Mouse (Mus musculus): ENCODE results near the gene Cd300lb. TPM values are rescaled to one million over a fixed set of nuclear protein-coding genes. Genes with fewer than 3 reads are reported as not detected.
A peak's percentile ranks its signal among the peaks of the same experiment; 100 is the strongest.

Cd300lb gene
- polyA plus RNA-seq, 1 experiment from 2014 or later = not detected

- H3K4me2 ChIP-seq = no peak overlapping the region
- no peak for ATAC-seq (ENCODE audit: low FRiP score)
- no peaks in the 10 kb centered on the region for H3K36me3 ChIP-seq (replicated peaks)
- no peak overlapping the region for H3K27ac ChIP-seq
- H3K27me3 ChIP-seq = 0 out of 2 replicates have a peak, but pooled peaks cover under 1% of the 10 kb centered on the region
- no peak overlapping the region for H3K4me3 ChIP-seq (replicated peaks)
- H3K9me3 ChIP-seq = no peaks in the 10 kb centered on the region
- H3K9ac ChIP-seq = no peak overlapping the region
- peaks cover 11% of the 10 kb centered on the region for H3K4me1 ChIP-seq
Observed at GRCm38 (mm10) chr11:114880185-114880584, 54.0 kb downstream of the Cd300lb start.

GRCm38 (mm10) chr11:114879666-114880065 is 54.5 kb downstream of the Cd300lb start:
- no peak overlapping the region for H3K4me3 ChIP-seq (replicated peaks)
- no peak overlapping the region for H3K27ac ChIP-seq
- no peak for ATAC-seq (ENCODE audit: low FRiP score)
- no peaks in the 10 kb centered on the region for H3K9me3 ChIP-seq
- WGBS = 77% methylated on average over 2 of the region's 2 CpGs
- H3K4me2 ChIP-seq = no peak overlapping the region
- H3K36me3 ChIP-seq (replicated peaks) = no peaks in the 10 kb centered on the region
- no peak overlapping the region for H3K9ac ChIP-seq
- H3K4me1 ChIP-seq = peaks cover 15% of the 10 kb centered on the region
- H3K27me3 ChIP-seq = no peaks in the 10 kb centered on the region

- no peaks in the 10 kb centered on the region for H3K36me3 ChIP-seq (replicated peaks)
- WGBS = 57% methylated on average over 3 of the region's 3 CpGs
- no peaks in the 10 kb centered on the region for H3K9me3 ChIP-seq
- no peak overlapping the region for H3K9ac ChIP-seq
- no peak overlapping the region for H3K4me2 ChIP-seq
- H3K4me1 ChIP-seq = peaks cover 27% of the 10 kb centered on the region
- H3K27ac ChIP-seq = no peak overlapping the region
- no peaks in the 10 kb centered on the region for H3K27me3 ChIP-seq
- no peak for ATAC-seq (ENCODE audit: low FRiP score)
- H3K4me3 ChIP-seq (replicated peaks) = no peak overlapping the region
Observed at GRCm38 (mm10) chr11:114877145-114877544, 57.0 kb downstream of the Cd300lb start.

DNA sequence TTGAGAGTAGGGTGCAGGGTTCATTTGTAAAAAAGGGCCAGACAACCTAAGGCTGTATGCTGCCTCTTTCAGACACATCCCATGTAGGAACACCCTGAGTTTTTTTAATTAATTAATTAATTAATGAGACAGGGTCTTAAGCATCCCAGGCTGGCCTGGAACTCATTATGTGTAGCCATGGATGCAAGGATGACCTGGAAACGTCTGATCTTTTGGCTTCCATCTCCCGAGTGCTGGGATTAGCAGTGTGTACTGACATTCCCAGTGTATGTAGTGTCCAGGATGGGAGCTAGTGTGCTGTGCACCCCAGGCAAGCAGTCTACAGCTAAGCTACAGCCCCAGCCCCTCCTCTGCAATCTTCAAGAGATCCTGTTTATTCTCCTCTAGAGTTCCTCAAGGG is 57.6 kb downstream of the Cd300lb start:
- Histone ChIP-seq H3K27me3 (no peaks in the 10 kb centered on the region), H3K9ac (no peak overlapping the region), H3K4me3 (replicated peaks) (no peak overlapping the region), H3K4me1 (peaks cover 27% of the 10 kb centered on the region), H3K36me3 (replicated peaks) (no peaks in the 10 kb centered on the region), H3K27ac (no peak overlapping the region), H3K9me3 (no peaks in the 10 kb centered on the region), H3K4me2 (no peak overlapping the region)
- no peak for ATAC-seq (ENCODE audit: low FRiP score)
- 42% methylated on average over 2 of the region's 2 CpGs for WGBS

DNA sequence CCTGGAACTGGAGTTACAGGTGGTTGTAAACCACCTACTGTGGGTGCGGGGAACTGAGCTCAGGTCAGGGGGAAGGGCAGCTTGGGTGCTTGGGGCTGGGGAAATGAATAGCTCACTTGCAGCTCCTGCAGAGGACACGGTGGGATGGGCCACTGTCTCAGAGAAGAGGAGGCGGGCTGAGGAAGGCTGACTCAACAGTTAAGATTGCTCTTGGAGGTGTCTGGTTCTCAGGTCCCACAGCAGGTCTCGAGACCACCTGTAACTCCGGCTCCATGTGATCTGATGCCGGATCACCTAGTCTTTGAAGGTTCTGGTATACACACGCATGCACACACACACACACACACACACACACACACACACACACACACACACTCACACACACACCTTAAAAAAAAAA is 58.0 kb downstream of the Cd300lb start:
- Histone ChIP-seq H3K4me2 (no peak overlapping the region), H3K27ac (no peak overlapping the region), H3K4me1 (peaks cover 27% of the 10 kb centered on the region), H3K9me3 (no peaks in the 10 kb centered on the region), H3K9ac (no peak overlapping the region), H3K36me3 (replicated peaks) (no peaks in the 10 kb centered on the region), H3K27me3 (no peaks in the 10 kb centered on the region), H3K4me3 (replicated peaks) (no peak overlapping the region)
- 56% methylated on average over 7 of the region's 7 CpGs for WGBS
- no peak for ATAC-seq (ENCODE audit: low FRiP score)

DNA sequence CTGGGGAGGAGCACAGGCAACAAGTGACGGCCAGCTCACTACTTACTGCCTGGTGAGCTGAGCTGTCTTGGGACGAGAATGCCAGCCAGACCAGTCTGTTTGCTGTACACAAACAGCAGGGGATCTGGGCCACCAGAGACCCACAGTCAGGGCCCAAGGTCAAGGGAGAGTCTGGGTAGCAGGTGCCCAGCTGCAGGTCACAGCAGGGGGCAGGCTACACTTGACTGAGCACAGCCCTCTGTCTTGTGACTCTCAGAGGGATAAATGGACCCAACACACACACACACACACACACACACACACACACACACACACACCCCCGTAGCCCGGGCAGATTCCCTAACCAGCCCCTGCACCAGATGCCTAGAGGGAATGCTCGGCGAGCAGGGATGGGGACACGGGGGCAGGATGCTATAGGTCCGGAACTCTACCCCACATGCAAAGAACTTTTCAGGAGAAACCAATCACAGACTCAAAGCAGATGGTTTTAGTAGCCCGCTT is 58.8 kb downstream of the Cd300lb start:
- Histone ChIP-seq H3K27me3 (no peaks in the 10 kb centered on the region), H3K27ac (no peak overlapping the region), H3K4me3 (replicated peaks) (no peak overlapping the region), H3K4me1 (peaks cover 27% of the 10 kb centered on the region), H3K36me3 (replicated peaks) (no peaks in the 10 kb centered on the region), H3K9me3 (no peaks in the 10 kb centered on the region), H3K4me2 (no peak overlapping the region), H3K9ac (no peak overlapping the region)
- 21% methylated on average over 9 of the region's 9 CpGs for WGBS
- no peak for ATAC-seq (ENCODE audit: low FRiP score)

GRCm38 (mm10) chr11:114874226-114875145 is 59.7 kb downstream of the Cd300lb start:
- H3K36me3 ChIP-seq (replicated peaks) = no peaks in the 10 kb centered on the region
- H3K9me3 ChIP-seq = no peaks in the 10 kb centered on the region

DNA sequence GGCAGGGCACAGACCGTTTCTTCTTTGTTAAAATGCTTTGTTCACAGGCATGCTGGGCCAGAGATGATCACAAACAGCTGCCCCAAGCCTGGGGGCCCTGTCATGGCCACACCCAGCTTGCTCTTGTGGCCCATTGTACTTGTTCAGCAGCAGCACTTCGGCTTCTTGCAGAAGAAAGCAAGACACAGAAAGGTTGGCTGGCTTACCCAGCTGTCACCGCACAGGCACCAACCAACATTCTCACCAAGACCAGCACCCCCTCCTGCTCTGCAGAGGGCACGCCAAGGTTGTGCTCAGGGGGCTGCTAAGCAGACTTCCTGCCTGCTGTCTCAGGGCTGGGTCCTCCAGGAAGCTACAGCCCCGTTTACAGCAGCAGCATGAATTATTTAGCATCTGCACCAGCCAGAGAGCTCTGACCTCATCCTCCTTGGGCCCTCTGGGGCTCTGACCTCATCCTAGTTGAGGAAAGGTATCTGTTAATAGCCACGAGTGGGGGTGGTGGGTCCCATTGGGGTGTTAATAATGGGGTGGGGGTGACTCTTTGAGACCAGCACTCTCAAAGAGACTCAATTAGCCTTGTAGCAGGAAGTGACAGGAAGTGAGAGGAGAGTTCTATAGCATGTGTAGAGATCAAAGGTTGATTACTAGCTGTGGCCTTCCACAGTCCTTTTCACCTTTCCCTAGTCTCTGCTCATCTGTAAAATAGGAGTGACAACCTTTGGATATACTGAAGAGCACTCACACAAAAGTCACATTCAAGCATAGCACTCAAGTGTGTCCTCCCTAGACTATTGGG is 61.0 kb downstream of the Cd300lb start:
- Histone ChIP-seq H3K9me3 (no peaks in the 10 kb centered on the region), H3K4me2 (no peak overlapping the region), H3K36me3 (replicated peaks) (no peaks in the 10 kb centered on the region), H3K27ac (peak overlapping the region; percentile 42), H3K9ac (no peak overlapping the region), H3K4me1 (peaks cover 27% of the 10 kb centered on the region), H3K27me3 (no peaks in the 10 kb centered on the region), H3K4me3 (replicated peaks) (no peak overlapping the region)
- peak; percentile 30; the same call in 1 of the 2 replicates for ATAC-seq (ENCODE audit: low FRiP score)
- WGBS = 24% methylated on average over 6 of the region's 6 CpGs

More at GRCm38 (mm10) chr11:114874226-114875145, 59.7 kb downstream of the Cd300lb start:
- no peak for ATAC-seq (ENCODE audit: low FRiP score)
- Histone ChIP-seq H3K27ac (no peak overlapping the region), H3K4me3 (replicated peaks) (no peak overlapping the region), H3K4me1 (peaks cover 27% of the 10 kb centered on the region), H3K9ac (no peak overlapping the region), H3K27me3 (no peaks in the 10 kb centered on the region), H3K4me2 (no peak overlapping the region)
- 62% methylated on average over 9 of the region's 9 CpGs for WGBS

Other genes starting within 250 kb of the Cd300lb start
- 1.9 and 2.0 TPM in 2 replicates for gene Dnaic2, start 207.0 kb downstream of the Cd300lb start, polyA plus RNA-seq (2016; fragmentation: Nextera tagmentation; extraction: Ambion mirVana)
- 0.80 and 1.4 TPM in 2 replicates for gene Kif19a, start 169.0 kb downstream of the Cd300lb start, polyA plus RNA-seq (2016; fragmentation: Nextera tagmentation; extraction: Ambion mirVana)
- 41.6 and 44.8 TPM in 2 replicates for gene Btbd17, start 138.4 kb downstream of the Cd300lb start, polyA plus RNA-seq (2016; fragmentation: Nextera tagmentation; extraction: Ambion mirVana)
- gene Gpr142, start 135.5 kb downstream of the Cd300lb start, polyA plus RNA-seq (2016; fragmentation: Nextera tagmentation; extraction: Ambion mirVana) = not detected in 2 replicates
- gene Gprc5c, start 83.2 kb downstream of the Cd300lb start, polyA plus RNA-seq (2016; fragmentation: Nextera tagmentation; extraction: Ambion mirVana) = 8.4 and 10.8 TPM in 2 replicates
- gene Cd300a, start 44.3 kb downstream of the Cd300lb start, polyA plus RNA-seq (2016; fragmentation: Nextera tagmentation; extraction: Ambion mirVana) = 0.44 and 0.68 TPM in 2 replicates
- not detected in 2 replicates for gene Cd300c, start 34.8 kb upstream of the Cd300lb start, polyA plus RNA-seq (2016; fragmentation: Nextera tagmentation; extraction: Ambion mirVana)
- gene Cd300ld, start 55.5 kb upstream of the Cd300lb start, polyA plus RNA-seq (2016; fragmentation: Nextera tagmentation; extraction: Ambion mirVana) = 0.10 TPM in 1 of 2 replicates, not detected in the other
- gene Cd300c2, start 67.5 kb upstream of the Cd300lb start, polyA plus RNA-seq (2016; fragmentation: Nextera tagmentation; extraction: Ambion mirVana) = 0.47 and 0.96 TPM in 2 replicates
- not detected in 2 replicates for gene Cd300ld2, start 81.8 kb upstream of the Cd300lb start, polyA plus RNA-seq (2016; fragmentation: Nextera tagmentation; extraction: Ambion mirVana)
- gene Cd300ld4, start 92.6 kb upstream of the Cd300lb start, polyA plus RNA-seq (2016; fragmentation: Nextera tagmentation; extraction: Ambion mirVana) = not detected in 2 replicates
- gene Cd300ld5, start 103.4 kb upstream of the Cd300lb start, polyA plus RNA-seq (2016; fragmentation: Nextera tagmentation; extraction: Ambion mirVana) = not detected in 2 replicates
- not detected in 2 replicates for gene Cd300ld3, start 114.0 kb upstream of the Cd300lb start, polyA plus RNA-seq (2016; fragmentation: Nextera tagmentation; extraction: Ambion mirVana)
- not detected in 2 replicates for gene Cd300e, start 127.8 kb upstream of the Cd300lb start, polyA plus RNA-seq (2016; fragmentation: Nextera tagmentation; extraction: Ambion mirVana)
- 0.80 and 1.2 TPM in 2 replicates for gene Rab37, start 157.0 kb upstream of the Cd300lb start, polyA plus RNA-seq (2016; fragmentation: Nextera tagmentation; extraction: Ambion mirVana)
- gene Cd300lf, start 199.6 kb upstream of the Cd300lb start, polyA plus RNA-seq (2016; fragmentation: Nextera tagmentation; extraction: Ambion mirVana) = 0.19 TPM in 1 of 2 replicates, not detected in the other
- gene Slc9a3r1, start 229.0 kb upstream of the Cd300lb start, polyA plus RNA-seq (2016; fragmentation: Nextera tagmentation; extraction: Ambion mirVana) = 31.3 and 32.2 TPM in 2 replicates

Data from forebrain, embryonic 12.5 days (tissue).